10 mouse cellular contexts compared by ENCODE assay signal in genomic region chr1:39944306-39944971, GRCm38 (mm10). TPM values are rescaled to one million over a fixed set of nuclear protein-coding genes. Genes with fewer than 3 reads are reported as not detected.
DNase-seq lines count a peak whose midpoint lies in the region; ATAC-seq and TF ChIP-seq lines count a peak whose summit lies in the region.
"Had no signal": no experiment of that assay in that cellular context is flagged by ENCODE, and none has a peak within 500 bp of the region (broad histone marks: within the 10 kb centered on the region; RNA-seq: fewer than 3 reads in every experiment).

No protein-coding gene starts in this region.

- dilution Hi-C loops in CH12.LX (cut with MboI; ENCODE audit: extremely low pct_ligation_motif_present, extremely low pct_unique_long_range_greater_than_20kb, low sequenced_read_pairs), result no loop called here

- peaks cover 4% of the 10 kb centered on the region for H3K79me2 ChIP-seq in CH12.LX (replicated peaks; ENCODE audit: control insufficient read depth, extremely low read depth, insufficient read depth, poor library complexity, severe bottlenecking)

- H3K36me3 ChIP-seq in CH12.LX (replicated peaks in 1 of 2; ENCODE audit: control insufficient read depth in 1 of 2, insufficient read depth in 1 of 2, low read length in 1 of 2), result peaks cover 0 to 5% of the 10 kb centered on the region in 2 experiments

- no peaks in the 10 kb centered on the region for H3K27me3 ChIP-seq in CH12.LX (replicated peaks)

- no peaks in the 10 kb centered on the region for H3K9me3 ChIP-seq in CH12.LX (replicated peaks; ENCODE audit: low read length)

- TF ChIP-seq CTCF in layer of hippocampus, adult 2 months (conservative IDR thresholded peaks at IDR 0.05), result no peak
- TF ChIP-seq CTCF in CH12.LX (conservative IDR thresholded peaks at IDR 0.05 in 1 of 2, IDR thresholded peaks at IDR 0.05 in 1 of 2; ENCODE audit: low read depth in 2 of 2, low read length in 2 of 2), result no peak

- peak; percentile 23; the same call in 1 of the 2 replicates for TF ChIP-seq EP300 in CH12.LX (IDR thresholded peaks at IDR 0.05; ENCODE audit: low read length)

- TF ChIP-seq RAD21 in CH12.LX (IDR thresholded peaks at IDR 0.05; ENCODE audit: low read depth, low read length), result no peak

- no peak overlapping the region for H3K4me3 ChIP-seq in layer of hippocampus, adult 2 months
- H3K4me3 ChIP-seq in CH12.LX (replicated peaks in 1 of 3; ENCODE audit: low read depth in 2 of 3, low read length in 2 of 3, poor library complexity in 1 of 3), result no peak overlapping the region

- no peak overlapping the region for H3K9ac ChIP-seq in CH12.LX (ENCODE audit: insufficient read depth, low read depth)

- in situ Hi-C loops in CH12.LX (cut with MboI; ENCODE audit: low pct_ligation_motif_present, low pct_unique_long_range_greater_than_20kb, low sequenced_read_pairs), result loop anchor here (25.0 kb wide), 2 partner anchors 257 to 382 kb away; no protein-coding TSS in a partner anchor

- H3K27ac ChIP-seq in layer of hippocampus, adult 2 months, result peak overlapping the region; percentile 95
- no peak overlapping the region for H3K27ac ChIP-seq in CH12.LX (ENCODE audit: insufficient read depth, low read depth)

- no peak for TF ChIP-seq POLR2A in CH12.LX (IDR thresholded peaks at IDR 0.05; ENCODE audit: low read depth, low read length)

- H3K4me1 ChIP-seq in CH12.LX (ENCODE audit: control insufficient read depth in 1 of 2, insufficient read depth in 2 of 2), result peaks cover 9 to 65% of the 10 kb centered on the region in 2 experiments; a peak in 3 of 4 replicates

- H3K4me2 ChIP-seq in CH12.LX (ENCODE audit: insufficient read depth, low read depth, poor library complexity, severe bottlenecking), result no peak overlapping the region

- peak; percentile 75 for ATAC-seq in granulocyte monocyte progenitor cell, adult 5-6 weeks (replicated peaks; ENCODE audit: poor library complexity, severe bottlenecking)

- DNase-seq in layer of hippocampus, adult 2 months (ENCODE audit: low spot score in 2 of 2), result no peak
- DNase-seq in layer of hippocampus, adult 9-10 months (ENCODE audit: low spot score), result no peak
- DNase-seq in CH12.LX (ENCODE audit: extremely low read depth) (no peak), MN1 (ENCODE audit: low spot score) (no peak)
- DNase-seq in naive thymus-derived CD4-positive, alpha-beta T cell, adult 2 months (ENCODE audit: low read depth), result peak; percentile 70
- DNase-seq in spleen, adult 12 weeks (ENCODE audit: low spot score), result no peak
- DNase-seq in embryo, embryonic 10 days (ENCODE audit: low spot score), result no peak
- DNase-seq: cerebellum, adult 9-10 months; liver had no signal

TF ChIP-seq in CH12.LX, 34 proteins besides CTCF, POLR2A, EP300 and RAD21:
- TF ChIP-seq IRF4 (IDR thresholded peaks at IDR 0.05; ENCODE audit: low read depth, low read length) (peak; percentile 57), JUN (IDR thresholded peaks at IDR 0.05; ENCODE audit: insufficient read depth, low read depth, low read length) (peak; percentile 36; the same call in 1 of the 2 replicates), NELFE (IDR thresholded peaks at IDR 0.05; ENCODE audit: low read depth, low read length) (no peak), JUND (conservative IDR thresholded peaks at IDR 0.05; ENCODE audit: low read depth, low read length) (peak; percentile 42; the same call in 1 of the 2 replicates)

RNA-seq across cellular contexts. Expression of gene Map4k4, which starts 43.7 kb away (rescaled TPM):
- 100 to 1,000 TPM; 134 to 145 TPM for total RNA-seq in layer of hippocampus, adult 2 months (2021)
- total RNA-seq in CH12.LX (2012; rRNA removed) (33.3 and 41.0 TPM in 2 replicates), CH12.LX (2014; rRNA removed) (20.3 and 21.8 TPM in 2 replicates)
- polyA plus RNA-seq in CH12.LX (2012; ENCODE audit: insufficient read length, low read depth), result 46.3 and 47.0 TPM in 2 replicates
- total RNA-seq in granulocyte monocyte progenitor cell, adult 5-6 weeks (2014; fragmentation: Nextera tagmentation), result 24.6 and 38.5 TPM in 2 replicates
- 58.2 and 64.7 TPM in 2 replicates for total RNA-seq in granulocyte monocyte progenitor cell, adult 5-6 weeks (2017)
